Mouse (Mus musculus) urinary bladder, adult 2 months (tissue): Measurements from ENCODE around the gene Ttll6. TPM values are rescaled to one million over a fixed set of nuclear protein-coding genes. Genes with fewer than 3 reads are reported as not detected.
A peak's percentile ranks its signal among the peaks of the same experiment; 100 is the strongest.

Source experiments
- DNase-seq: peaks from one replicate; pipeline ENCODE4 v3.0.0; 2022; ENCODE audit warnings: low spot score
- polyA plus RNA-seq: library from polyadenylated mRNA; depleted of rRNA; stranded (reverse); fragments of >200 nt; gene quantifications from 2 replicates; pipeline ENCODE4 v1.2.3, GENCODE M21; 2012; rRNA removed

Ttll6 gene
- polyA plus RNA-seq, 1 experiment, result 0.04 TPM

DNA sequence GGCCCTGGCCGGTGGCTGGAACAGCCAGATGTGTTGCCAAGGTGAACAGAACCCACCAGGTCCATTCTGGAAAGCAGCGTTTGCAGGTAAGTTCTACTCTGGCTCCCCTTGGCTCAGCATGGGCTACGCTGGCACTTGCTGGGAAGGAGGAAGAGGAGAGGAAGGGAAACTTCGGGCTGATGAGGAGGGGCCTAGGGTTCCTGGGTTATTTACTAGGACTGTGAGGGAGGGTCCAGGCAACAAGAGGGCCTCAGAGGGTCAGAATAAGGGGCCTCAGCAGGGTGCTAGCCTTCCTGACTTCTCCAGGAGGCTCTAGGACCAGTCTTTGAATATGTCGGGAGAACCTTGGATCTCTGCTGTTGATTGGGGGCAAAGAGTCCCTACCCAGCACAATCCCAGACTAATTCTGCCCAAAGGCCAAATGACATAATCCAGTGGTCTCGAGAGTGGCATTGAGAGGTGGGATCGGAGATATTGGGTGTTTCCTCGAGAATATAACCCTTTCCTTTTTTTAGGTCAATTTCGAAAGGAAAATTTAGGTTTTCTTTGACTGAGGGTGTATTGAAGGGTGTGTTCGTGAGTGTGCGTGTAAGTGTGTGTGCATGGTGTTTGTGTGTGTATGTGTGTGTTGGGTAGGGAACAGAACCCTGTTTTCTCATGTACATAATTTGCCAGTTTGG, 61.5 kb downstream of the Ttll6 start:
- DNase-seq, result no peak

DNA sequence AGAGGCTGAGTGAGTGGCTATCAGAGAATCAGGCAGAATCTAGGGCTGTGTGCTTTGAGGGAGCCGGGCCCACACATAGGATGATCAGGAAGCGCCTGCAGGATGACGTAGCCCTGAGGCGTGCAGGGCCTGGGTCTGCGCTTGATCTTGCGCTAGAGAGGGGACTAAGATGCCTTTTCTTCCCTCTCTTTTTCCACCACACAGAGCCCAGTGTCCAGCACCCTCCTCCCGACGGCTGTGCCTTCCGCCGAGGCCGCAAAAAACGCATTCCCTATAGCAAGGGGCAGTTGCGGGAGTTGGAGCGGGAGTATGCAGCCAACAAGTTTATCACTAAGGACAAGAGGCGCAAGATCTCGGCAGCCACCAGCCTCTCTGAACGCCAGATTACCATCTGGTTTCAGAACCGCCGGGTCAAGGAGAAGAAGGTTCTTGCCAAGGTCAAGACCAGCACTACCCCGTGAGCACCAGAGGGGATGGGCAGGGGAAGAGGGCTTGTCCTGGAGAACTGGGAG, 62.2 kb downstream of the Ttll6 start:
- no peak for DNase-seq

DNA sequence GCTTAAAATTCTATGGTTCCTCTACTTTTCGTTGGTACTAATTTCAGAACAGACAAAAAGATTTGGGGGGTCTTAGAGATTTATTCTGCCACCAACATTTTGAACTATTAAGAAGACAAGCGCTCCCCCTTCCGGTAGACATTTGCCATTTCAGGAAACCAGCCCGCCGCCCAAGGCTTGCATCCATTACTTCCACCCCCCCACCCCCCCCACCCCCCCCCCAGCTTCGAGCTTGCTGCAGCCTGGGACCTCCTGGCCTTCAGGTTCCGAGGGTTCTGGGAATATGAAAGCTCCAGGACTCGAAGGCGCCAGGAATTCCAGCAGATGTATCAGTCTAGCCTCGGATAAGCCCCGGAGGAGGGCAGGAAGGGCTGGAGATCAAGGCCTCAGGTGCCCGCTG, 65.1 kb downstream of the Ttll6 start:
- DNase-seq, result no peak

DNA sequence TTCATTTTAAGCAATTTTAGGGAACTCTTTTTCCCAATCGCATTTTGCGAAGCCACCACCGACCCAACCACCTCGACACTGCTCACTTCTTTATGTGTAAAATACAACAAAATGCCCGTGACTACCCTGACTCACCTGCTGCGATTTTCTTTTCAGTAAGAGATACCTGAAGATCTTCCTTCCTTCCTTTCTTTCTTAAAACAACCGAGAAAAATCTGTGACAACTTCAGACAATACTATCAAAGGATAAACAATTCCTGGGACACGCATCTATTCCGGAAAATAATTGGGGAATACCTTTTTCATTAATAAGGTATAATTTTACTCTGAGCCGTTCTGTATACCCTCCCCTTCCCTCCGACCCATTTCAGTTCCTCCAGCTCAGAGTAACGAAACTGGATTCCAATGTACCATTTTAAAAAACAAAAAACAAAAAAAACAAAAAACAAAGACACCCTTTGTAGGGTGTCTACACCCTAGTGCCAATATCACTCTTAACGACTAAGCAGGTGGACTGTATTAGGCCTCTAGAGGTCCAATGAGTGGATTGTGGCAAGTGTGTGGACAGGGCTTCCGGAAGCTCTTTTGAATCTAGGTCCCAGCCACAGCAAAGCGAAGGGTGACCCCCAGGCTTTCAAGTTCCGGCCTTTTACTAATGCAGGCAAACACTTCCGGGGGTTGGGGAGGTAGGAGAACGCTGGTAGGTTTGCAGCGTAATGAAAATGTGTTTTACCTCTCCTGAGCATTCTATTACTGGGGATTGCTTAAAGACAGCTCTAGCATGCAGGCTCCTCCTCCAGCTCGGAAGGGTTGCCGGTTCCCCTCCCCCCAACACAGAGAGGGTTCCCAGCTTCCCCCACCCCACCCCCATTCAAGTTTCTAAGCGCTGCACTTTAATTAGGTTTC, 65.8 kb downstream of the Ttll6 start:
- DNase-seq, result no peak

DNA sequence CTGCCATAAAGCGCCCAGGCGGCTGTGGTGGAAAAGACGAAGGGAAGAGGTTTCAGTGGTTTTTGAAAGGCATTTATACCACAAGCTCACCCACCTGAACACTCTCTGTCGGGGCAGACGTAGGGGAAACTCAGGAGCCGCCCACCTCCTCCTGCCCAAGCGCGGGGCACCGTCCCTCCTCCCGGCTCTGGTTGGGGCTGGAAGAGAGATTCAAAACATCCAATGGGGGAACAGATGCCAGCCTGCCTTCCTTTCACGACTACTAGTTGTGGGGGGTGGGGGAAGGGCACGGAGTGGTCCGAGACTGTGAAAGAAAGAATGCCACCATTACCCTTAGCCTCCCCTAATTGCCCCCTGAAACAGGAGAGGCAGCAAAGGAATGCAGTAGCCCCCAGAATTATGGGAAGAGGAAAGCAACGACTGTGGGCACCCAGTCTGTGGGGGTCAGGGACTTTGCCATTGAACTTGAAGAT, 66.6 kb downstream of the Ttll6 start:
- no peak for DNase-seq

DNA sequence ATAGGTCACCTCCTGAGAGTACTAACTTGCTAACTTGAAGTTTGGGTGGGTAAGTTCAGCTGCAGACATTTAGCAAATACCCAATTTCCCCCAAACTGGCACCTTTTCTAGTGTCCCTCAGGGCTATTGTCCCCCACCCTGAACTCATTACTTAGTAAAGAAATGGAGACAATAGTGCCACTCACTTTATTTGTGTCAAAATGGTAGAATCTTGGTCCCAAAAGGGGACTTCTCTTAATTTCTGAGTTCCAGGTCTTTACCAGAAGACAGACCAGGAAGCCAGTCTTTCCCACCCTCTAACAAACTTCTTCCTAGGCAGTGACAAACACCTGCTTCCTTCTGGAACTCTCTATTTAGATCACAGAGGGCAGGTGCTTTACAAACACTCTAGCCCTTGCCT, 68.2 kb downstream of the Ttll6 start:
- DNase-seq, result no peak

DNA sequence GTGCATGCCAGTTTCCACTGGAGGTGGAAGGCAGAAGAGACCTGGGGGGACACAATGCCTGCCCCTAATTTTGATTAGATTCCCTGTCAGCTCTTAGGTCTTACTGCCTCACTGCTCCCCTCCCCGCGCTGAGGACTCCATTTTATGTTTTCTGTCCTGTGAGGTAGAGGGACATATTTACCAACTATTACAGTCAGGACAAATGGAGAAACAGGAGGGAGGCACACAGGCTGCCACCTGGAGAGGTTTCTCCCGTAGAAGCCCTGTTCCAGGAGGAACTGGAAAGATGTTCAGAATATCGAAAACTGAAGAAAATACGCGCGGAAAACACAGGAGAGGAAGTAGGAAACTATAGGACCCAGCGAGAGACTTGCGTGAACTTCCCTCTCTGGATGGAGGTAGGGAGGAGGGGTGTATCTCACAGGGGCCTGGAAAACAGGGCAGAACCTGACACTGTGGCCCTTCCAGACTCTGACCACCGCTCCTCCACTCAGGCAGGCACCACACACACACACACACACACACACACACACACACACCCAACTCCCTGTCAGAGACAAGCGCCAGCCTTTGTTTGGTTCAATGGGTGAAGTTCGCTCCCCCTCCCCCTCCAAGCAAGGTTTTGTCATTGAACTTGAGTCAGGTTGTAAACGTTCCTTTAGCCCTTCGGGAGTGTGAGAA, 69.0 kb downstream of the Ttll6 start:
- DNase-seq, result no peak

DNA sequence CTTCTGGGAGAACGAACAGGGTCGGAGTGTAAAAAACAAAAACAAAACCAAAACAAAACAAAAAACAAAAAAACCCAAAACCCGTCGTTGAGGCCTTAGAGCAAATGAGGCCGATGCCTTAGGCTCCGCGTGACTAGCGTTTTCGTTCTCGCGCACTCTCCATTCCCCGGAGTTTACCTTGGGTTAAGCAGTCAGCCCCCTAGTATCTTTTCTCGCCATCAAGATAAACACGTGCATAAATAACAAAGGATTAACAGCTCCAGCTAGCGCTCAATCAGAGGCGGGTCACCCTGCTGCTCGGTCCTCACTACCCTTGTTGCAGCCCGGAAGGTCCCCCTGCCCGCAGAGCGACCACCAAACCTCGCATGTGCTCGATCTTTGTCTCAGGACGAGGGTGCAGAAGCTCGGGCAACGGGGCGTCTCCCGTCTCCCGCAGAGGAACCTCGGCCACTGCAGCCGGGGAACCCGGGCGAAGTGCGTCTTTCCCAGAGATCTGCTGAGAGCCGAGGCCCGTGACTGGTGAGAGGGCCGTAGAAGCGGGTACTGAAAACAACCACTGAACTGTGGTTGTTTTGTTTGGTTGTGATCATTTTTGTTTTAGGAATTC, 69.7 kb downstream of the Ttll6 start:
- DNase-seq, result peak; percentile 31

DNA sequence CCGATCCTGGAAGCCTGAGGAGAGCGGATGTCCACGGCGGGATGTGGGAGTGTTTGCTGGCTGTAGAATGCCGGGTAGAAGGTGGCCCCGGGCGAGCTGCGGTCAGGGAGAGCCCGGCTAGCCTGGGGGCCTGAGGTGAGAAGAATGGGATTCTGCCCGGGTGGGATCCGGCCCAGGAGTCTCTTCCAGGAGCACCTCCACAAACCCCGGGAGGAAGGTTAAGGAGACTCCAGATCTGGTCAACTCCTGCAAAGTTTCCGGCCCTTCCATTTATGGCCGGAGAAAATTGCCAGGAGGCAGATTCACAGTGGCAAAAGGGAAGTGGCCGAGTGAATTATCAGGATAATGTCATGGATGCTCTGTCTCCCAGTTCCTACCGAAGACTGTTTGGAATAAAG, 70.2 kb downstream of the Ttll6 start:
- DNase-seq, result peak; percentile 24

DNA sequence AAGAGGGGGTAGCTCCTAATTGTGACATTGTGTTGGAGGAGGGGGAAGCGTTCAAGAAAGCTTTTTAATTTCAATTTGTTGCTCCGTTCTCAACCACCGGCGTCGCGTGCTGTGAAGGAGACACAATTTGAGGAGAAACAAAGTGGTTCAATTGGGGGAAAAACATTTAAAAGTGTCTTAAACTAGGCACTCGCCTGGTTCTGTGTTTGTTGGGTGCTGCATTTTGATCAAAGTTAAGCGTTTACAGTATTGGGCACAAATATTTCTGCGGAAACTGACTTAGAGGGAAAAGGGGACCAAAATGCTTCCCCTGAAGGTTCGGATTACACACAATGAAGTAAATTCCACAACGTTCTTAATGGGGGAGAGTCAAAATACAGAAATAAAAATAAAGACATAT, 70.8 kb downstream of the Ttll6 start:
- DNase-seq, result no peak

DNA sequence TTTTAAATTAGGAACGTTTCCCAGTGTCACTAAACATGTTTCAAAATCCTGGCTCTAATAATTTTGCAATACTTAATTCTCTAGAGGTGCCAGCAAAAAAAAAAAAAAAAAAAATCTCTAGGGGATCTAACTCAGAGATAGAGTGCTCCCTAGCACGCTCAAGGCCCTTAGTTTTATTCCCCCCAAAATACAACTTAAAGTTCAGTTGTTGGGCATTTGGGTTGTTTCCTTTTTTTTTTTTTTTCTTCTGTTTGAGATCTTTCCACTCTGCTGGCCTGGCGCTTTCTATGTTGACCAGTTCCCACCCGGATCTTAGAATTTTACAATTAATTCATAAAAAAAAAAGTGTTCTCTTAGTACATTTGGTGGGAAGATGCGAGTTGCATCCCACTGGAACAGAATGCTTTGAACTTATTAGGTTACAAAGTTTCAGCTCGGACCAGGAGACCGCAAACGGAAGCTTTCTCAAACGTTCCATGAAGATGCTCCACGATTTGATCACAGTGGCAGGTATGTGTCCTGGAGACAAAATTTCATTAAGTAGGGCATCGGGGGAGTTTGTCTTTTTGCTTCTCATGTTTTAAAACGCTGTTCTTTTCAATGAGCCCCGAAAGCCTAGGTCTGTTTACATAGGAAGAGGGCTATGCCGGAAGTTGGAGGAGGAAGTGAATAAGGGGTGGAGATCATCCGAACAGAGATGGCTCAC, 72.0 kb downstream of the Ttll6 start:
- no peak for DNase-seq

Other genes starting within 250 kb of the Ttll6 start
- not detected in 2 replicates for gene B4galnt2, start 218.9 kb upstream of the Ttll6 start, polyA plus RNA-seq
- 0.33 and 0.41 TPM in 2 replicates for gene Igf2bp1, start 127.8 kb upstream of the Ttll6 start, polyA plus RNA-seq
- gene Gip, start 109.2 kb upstream of the Ttll6 start, polyA plus RNA-seq, result not detected in 2 replicates
- 50.3 and 53.7 TPM in 2 replicates for gene Snf8, start 98.9 kb upstream of the Ttll6 start, polyA plus RNA-seq
- 56.8 and 65.1 TPM in 2 replicates for gene Ube2z, start 68.4 kb upstream of the Ttll6 start, polyA plus RNA-seq
- 217 and 242 TPM in 2 replicates for gene Atp5g1, start 58.1 kb upstream of the Ttll6 start, polyA plus RNA-seq
- gene Calcoco2, start 21.8 kb upstream of the Ttll6 start, polyA plus RNA-seq, result 0.03 TPM in 1 of 2 replicates, not detected in the other
- 1.5 and 1.7 TPM in 2 replicates for gene Hoxb13, start 60.5 kb downstream of the Ttll6 start, polyA plus RNA-seq
- gene Hoxb9, start 137.7 kb downstream of the Ttll6 start, polyA plus RNA-seq, result 2.7 and 3.2 TPM in 2 replicates
- gene Hoxb8, start 148.1 kb downstream of the Ttll6 start, polyA plus RNA-seq, result 12.0 and 13.4 TPM in 2 replicates
- 9.5 and 9.6 TPM in 2 replicates for gene Hoxb7, start 152.8 kb downstream of the Ttll6 start, polyA plus RNA-seq
- 12.9 and 13.7 TPM in 2 replicates for gene Hoxb6, start 158.7 kb downstream of the Ttll6 start, polyA plus RNA-seq
- gene Hoxb5, start 169.6 kb downstream of the Ttll6 start, polyA plus RNA-seq, result 5.8 and 7.4 TPM in 2 replicates
- 6.8 and 7.6 TPM in 2 replicates for gene Hoxb4, start 184.5 kb downstream of the Ttll6 start, polyA plus RNA-seq
- gene Hoxb3, start 189.5 kb downstream of the Ttll6 start, polyA plus RNA-seq, result 11.4 and 11.8 TPM in 2 replicates
- gene Hoxb2, start 216.7 kb downstream of the Ttll6 start, polyA plus RNA-seq, result 14.3 and 18.1 TPM in 2 replicates
- gene Hoxb1, start 232.0 kb downstream of the Ttll6 start, polyA plus RNA-seq, result 0.16 and 0.17 TPM in 2 replicates